Mouse (Mus musculus): ENCODE measurements at regions not wholly inside any gene's neighbourhood (a gene's known extent, or its start where the extent isn't known, plus 50 kb on each side); places are given as distances from the start of the nearest gene placed in this dataset.

DNA sequence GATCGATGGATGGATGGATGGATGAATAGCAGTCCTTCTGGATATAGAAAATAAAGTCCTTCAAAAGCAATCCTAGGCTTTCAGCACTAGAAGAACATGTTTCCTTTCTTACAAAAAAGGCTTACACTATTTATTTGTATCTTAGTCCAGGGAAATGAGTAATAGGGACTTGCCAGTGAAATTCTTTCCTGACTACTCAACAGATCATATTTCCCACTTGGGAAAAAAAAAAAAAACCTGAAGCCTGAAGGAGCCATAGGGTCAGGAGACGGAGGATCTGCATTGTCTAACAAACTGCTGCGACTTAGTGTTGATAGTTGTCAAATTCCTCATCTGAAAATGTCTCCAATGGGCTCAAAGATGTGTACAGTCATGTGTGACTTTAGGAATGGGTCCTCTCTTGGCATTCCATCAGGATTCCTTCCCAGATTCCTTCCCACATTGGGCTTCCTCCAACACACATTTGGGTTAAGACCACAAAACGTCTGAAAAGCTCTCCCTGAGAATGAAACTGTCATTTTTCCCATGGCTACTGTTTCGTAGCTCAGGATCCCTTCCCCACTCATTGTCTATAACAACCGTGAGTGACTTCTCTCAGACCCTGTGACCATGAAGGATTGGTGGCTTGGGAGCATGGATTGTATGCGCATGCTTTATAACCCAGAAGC, 399.2 kb upstream of the 4930412O13Rik start:
- Histone ChIP-seq H3K36me3 (ENCODE audit: control insufficient read depth, insufficient read depth, low read length, poor library complexity, severe bottlenecking) (no peaks in the 10 kb centered on the region), H3K4me1 (ENCODE audit: control insufficient read depth in 2 of 2, insufficient read depth in 2 of 2, low read length in 2 of 2, poor library complexity in 1 of 2) (no peaks in the 10 kb centered on the region), H3K27ac (ENCODE audit: insufficient read depth, low read depth, low read length, poor library complexity, severe bottlenecking) (no peak overlapping the region), H3K9me3 (ENCODE audit: control insufficient read depth, insufficient read depth, low read depth, low read length) (no peaks in the 10 kb centered on the region), H3K4me3 (ENCODE audit: insufficient read depth in 1 of 2, low read depth in 1 of 2, low read length in 2 of 2, poor library complexity in 1 of 2, severe bottlenecking in 1 of 2) (no peak overlapping the region), H3K9ac (ENCODE audit: insufficient read depth, low read depth, low read length, poor library complexity, severe bottlenecking) (no peak overlapping the region)
- DNase-seq (ENCODE audit: low read depth, low spot score), result no peak
- in situ Hi-C loops (cut with MboI; ENCODE audit: low sequenced_read_pairs in 2 of 2, unreplicated experiment in 2 of 2), result no loop called here
- TF ChIP-seq CHD2 (IDR thresholded peaks at IDR 0.05; ENCODE audit: low read depth, low read length), result no peak
- TF ChIP-seq ZC3H11A (IDR thresholded peaks at IDR 0.05; ENCODE audit: borderline replicate concordance, low read depth, low read length), result no peak
- no peak for TF ChIP-seq ZNF384 (IDR thresholded peaks at IDR 0.05; ENCODE audit: low read depth, low read length)

DNA sequence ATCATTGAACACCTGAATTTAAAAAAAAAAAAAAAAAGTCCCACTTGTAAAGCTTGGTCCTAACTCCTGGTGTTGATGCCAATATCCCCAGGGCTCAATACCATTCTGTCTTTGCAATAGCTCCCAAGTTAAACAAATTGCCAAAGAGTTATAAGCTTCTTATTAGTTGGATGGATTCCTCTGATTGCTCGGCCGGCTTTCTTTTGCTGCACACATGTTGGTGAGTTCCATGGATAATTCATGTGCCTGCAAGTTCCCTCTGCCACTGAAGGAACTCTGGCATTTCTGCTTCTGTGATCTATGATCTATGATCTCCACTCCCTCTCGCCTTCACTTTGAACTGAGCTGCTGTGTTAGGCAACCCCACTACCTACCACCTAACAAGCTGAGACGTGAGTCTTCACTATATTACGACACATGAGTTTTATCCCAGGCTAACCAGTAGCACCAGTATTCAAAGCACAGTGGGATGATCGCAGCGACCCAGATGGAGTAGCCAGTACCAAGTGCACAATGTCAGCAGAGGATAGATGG, 393.6 kb upstream of the 4930412O13Rik start:
- Histone ChIP-seq H3K27ac (ENCODE audit: insufficient read depth, low read depth, low read length, poor library complexity, severe bottlenecking) (no peak overlapping the region), H3K4me3 (ENCODE audit: insufficient read depth in 1 of 2, low read depth in 1 of 2, low read length in 2 of 2, poor library complexity in 1 of 2, severe bottlenecking in 1 of 2) (no peak overlapping the region), H3K4me1 (ENCODE audit: control insufficient read depth in 2 of 2, insufficient read depth in 2 of 2, low read length in 2 of 2, poor library complexity in 1 of 2) (no peaks in the 10 kb centered on the region), H3K9me3 (ENCODE audit: control insufficient read depth, insufficient read depth, low read depth, low read length) (no peaks in the 10 kb centered on the region), H3K36me3 (ENCODE audit: control insufficient read depth, insufficient read depth, low read length, poor library complexity, severe bottlenecking) (no peaks in the 10 kb centered on the region), H3K9ac (ENCODE audit: insufficient read depth, low read depth, low read length, poor library complexity, severe bottlenecking) (no peak overlapping the region)
- in situ Hi-C loops (cut with MboI; ENCODE audit: low sequenced_read_pairs in 2 of 2, unreplicated experiment in 2 of 2), result no loop called here
- DNase-seq (ENCODE audit: low read depth, low spot score), result no peak
- TF ChIP-seq HCFC1 (IDR thresholded peaks at IDR 0.05; ENCODE audit: borderline replicate concordance, insufficient read depth, low read length) (no peak), CHD2 (IDR thresholded peaks at IDR 0.05; ENCODE audit: low read depth, low read length) (no peak), ZNF384 (IDR thresholded peaks at IDR 0.05; ENCODE audit: low read depth, low read length) (no peak), MAFK (IDR thresholded peaks at IDR 0.05; ENCODE audit: insufficient read depth, low read depth, low read length) (no peak), ZC3H11A (IDR thresholded peaks at IDR 0.05; ENCODE audit: borderline replicate concordance, low read depth, low read length) (no peak)

DNA sequence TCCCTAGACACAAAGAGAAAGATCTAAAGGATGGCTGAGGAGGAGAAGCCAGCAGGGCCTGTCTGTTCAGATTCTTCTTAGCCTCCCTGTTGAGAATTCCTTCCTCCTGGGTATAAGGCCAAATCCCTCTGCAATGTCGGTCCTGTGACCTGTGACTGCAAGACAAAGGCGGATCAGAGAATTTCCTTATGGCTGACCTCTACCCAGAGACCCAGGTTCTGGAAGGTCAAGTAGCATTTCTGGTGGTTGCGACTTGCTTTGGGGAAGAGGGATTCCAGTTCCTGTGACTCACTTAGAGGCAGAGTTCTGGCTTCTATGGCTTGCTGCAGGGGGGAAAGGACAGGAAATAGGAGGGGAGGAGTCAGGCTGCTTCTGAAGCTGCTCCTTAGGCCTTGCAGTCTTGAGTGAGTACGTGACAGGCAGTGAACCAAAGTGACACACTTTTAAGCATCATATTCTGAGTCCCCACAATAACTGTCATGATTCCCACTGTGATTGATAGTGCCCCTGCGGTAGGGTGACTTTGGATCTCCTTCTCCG, 387.4 kb upstream of the 4930412O13Rik start:
- H3K27ac ChIP-seq (ENCODE audit: insufficient read depth, low read depth, low read length, poor library complexity, severe bottlenecking), result no peak overlapping the region
- no peaks in the 10 kb centered on the region for H3K9me3 ChIP-seq (ENCODE audit: control insufficient read depth, insufficient read depth, low read depth, low read length)
- no peak overlapping the region for H3K9ac ChIP-seq (ENCODE audit: insufficient read depth, low read depth, low read length, poor library complexity, severe bottlenecking)
- no peak for TF ChIP-seq ZNF384 (IDR thresholded peaks at IDR 0.05; ENCODE audit: low read depth, low read length)
- TF ChIP-seq HCFC1 (IDR thresholded peaks at IDR 0.05; ENCODE audit: borderline replicate concordance, insufficient read depth, low read length), result no peak
- no peak for TF ChIP-seq MAFK (IDR thresholded peaks at IDR 0.05; ENCODE audit: insufficient read depth, low read depth, low read length)
- no peaks in the 10 kb centered on the region for H3K36me3 ChIP-seq (ENCODE audit: control insufficient read depth, insufficient read depth, low read length, poor library complexity, severe bottlenecking)
- H3K4me1 ChIP-seq (ENCODE audit: control insufficient read depth in 2 of 2, insufficient read depth in 2 of 2, low read length in 2 of 2, poor library complexity in 1 of 2), result peaks cover 0 to 5% of the 10 kb centered on the region in 2 experiments; a peak in 1 of 4 replicates
- no peak overlapping the region for H3K4me3 ChIP-seq (ENCODE audit: insufficient read depth in 1 of 2, low read depth in 1 of 2, low read length in 2 of 2, poor library complexity in 1 of 2, severe bottlenecking in 1 of 2)
- no peak for DNase-seq (ENCODE audit: low read depth, low spot score)
- in situ Hi-C loops (cut with MboI; ENCODE audit: low sequenced_read_pairs in 2 of 2, unreplicated experiment in 2 of 2), result no loop called here

DNA sequence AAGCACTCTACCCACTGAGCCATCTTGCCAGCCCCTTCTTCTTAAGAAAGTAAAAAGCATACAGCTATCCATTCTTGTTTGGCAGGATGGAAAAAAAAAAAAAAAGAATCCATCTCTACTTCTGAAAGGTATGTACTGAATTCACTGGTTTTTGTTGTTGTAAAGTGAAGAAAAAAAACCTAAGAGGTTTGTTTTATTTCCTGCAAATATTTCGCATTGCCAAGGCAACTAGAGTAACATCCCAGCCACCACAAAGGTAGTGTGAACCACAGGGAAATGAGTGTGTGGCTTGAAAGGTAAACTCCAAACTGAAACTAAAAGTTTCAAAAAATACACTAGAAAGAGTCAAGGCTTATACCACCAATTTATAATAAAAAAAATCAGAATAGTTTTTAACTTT, 361.0 kb upstream of the 4930412O13Rik start:
- in situ Hi-C loops (cut with MboI; ENCODE audit: low sequenced_read_pairs in 2 of 2, unreplicated experiment in 2 of 2), result no loop called here
- Histone ChIP-seq H3K9ac (ENCODE audit: insufficient read depth, low read depth, low read length, poor library complexity, severe bottlenecking) (no peak overlapping the region), H3K27ac (ENCODE audit: insufficient read depth, low read depth, low read length, poor library complexity, severe bottlenecking) (no peak overlapping the region), H3K4me1 (ENCODE audit: control insufficient read depth in 2 of 2, insufficient read depth in 2 of 2, low read length in 2 of 2, poor library complexity in 1 of 2) (no peaks in the 10 kb centered on the region), H3K4me3 (ENCODE audit: insufficient read depth in 1 of 2, low read depth in 1 of 2, low read length in 2 of 2, poor library complexity in 1 of 2, severe bottlenecking in 1 of 2) (no peak overlapping the region), H3K36me3 (ENCODE audit: control insufficient read depth, insufficient read depth, low read length, poor library complexity, severe bottlenecking) (no peaks in the 10 kb centered on the region), H3K9me3 (ENCODE audit: control insufficient read depth, insufficient read depth, low read depth, low read length) (no peaks in the 10 kb centered on the region)
- no peak for TF ChIP-seq MAFK (IDR thresholded peaks at IDR 0.05; ENCODE audit: insufficient read depth, low read depth, low read length)
- no peak for TF ChIP-seq ZC3H11A (IDR thresholded peaks at IDR 0.05; ENCODE audit: borderline replicate concordance, low read depth, low read length)
- TF ChIP-seq HCFC1 (IDR thresholded peaks at IDR 0.05; ENCODE audit: borderline replicate concordance, insufficient read depth, low read length), result no peak
- DNase-seq (ENCODE audit: low read depth, low spot score), result no peak

DNA sequence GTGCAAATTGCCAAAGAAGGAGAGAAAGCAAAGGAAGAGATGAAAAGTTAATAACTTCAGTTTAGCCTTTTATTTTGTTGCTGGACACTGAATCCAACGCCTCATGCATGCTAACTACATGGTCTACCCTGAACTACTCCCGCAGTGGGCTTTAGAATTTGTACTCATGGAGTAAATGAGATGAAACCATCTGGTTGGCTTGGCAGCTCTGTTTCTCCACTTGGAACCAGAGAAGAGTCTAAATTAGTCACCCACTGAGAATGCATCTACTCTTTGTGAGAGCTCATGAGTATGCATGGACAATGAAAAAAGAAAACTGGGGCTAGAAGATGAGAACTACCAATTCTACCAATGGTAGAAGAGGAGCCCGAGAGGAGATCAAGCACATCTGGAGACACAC, 355.1 kb upstream of the 4930412O13Rik start:
- H3K9ac ChIP-seq (ENCODE audit: insufficient read depth, low read depth, low read length, poor library complexity, severe bottlenecking), result no peak overlapping the region

More for the DNA sequence above, 355.1 kb upstream of the 4930412O13Rik start:
- no peak for DNase-seq (ENCODE audit: low read depth, low spot score)
- TF ChIP-seq CHD2 (IDR thresholded peaks at IDR 0.05; ENCODE audit: low read depth, low read length), result no peak
- no peak for TF ChIP-seq HCFC1 (IDR thresholded peaks at IDR 0.05; ENCODE audit: borderline replicate concordance, insufficient read depth, low read length)
- no peak for TF ChIP-seq ZC3H11A (IDR thresholded peaks at IDR 0.05; ENCODE audit: borderline replicate concordance, low read depth, low read length)
- no peak for TF ChIP-seq MAFK (IDR thresholded peaks at IDR 0.05; ENCODE audit: insufficient read depth, low read depth, low read length)
- TF ChIP-seq ZNF384 (IDR thresholded peaks at IDR 0.05; ENCODE audit: low read depth, low read length), result no peak
- Histone ChIP-seq H3K27ac (ENCODE audit: insufficient read depth, low read depth, low read length, poor library complexity, severe bottlenecking) (no peak overlapping the region), H3K4me3 (ENCODE audit: insufficient read depth in 1 of 2, low read depth in 1 of 2, low read length in 2 of 2, poor library complexity in 1 of 2, severe bottlenecking in 1 of 2) (no peak overlapping the region), H3K36me3 (ENCODE audit: control insufficient read depth, insufficient read depth, low read length, poor library complexity, severe bottlenecking) (no peaks in the 10 kb centered on the region), H3K4me1 (ENCODE audit: control insufficient read depth in 2 of 2, insufficient read depth in 2 of 2, low read length in 2 of 2, poor library complexity in 1 of 2) (no peaks in the 10 kb centered on the region), H3K9me3 (ENCODE audit: control insufficient read depth, insufficient read depth, low read depth, low read length) (no peaks in the 10 kb centered on the region)
- in situ Hi-C loops (cut with MboI; ENCODE audit: low sequenced_read_pairs in 2 of 2, unreplicated experiment in 2 of 2), result no loop called here
